Mouse (Mus musculus) urinary bladder, adult 18-20 months (tissue): ENCODE data around the gene Angptl4.
"Not testable (repeated sequence)": the region's sequence is repeated elsewhere in the genome, so short reads cannot be mapped to it uniquely, and the experiment has no call there.

ENCODE experiments used
- DNase-seq, 2 experiments: peaks; one replicate each; pipeline ENCODE4 v3.0.0; 2022; ENCODE audit warnings: low spot score in 2 of 2, mixed read lengths in 2 of 2

Gene Angptl4

DNA sequence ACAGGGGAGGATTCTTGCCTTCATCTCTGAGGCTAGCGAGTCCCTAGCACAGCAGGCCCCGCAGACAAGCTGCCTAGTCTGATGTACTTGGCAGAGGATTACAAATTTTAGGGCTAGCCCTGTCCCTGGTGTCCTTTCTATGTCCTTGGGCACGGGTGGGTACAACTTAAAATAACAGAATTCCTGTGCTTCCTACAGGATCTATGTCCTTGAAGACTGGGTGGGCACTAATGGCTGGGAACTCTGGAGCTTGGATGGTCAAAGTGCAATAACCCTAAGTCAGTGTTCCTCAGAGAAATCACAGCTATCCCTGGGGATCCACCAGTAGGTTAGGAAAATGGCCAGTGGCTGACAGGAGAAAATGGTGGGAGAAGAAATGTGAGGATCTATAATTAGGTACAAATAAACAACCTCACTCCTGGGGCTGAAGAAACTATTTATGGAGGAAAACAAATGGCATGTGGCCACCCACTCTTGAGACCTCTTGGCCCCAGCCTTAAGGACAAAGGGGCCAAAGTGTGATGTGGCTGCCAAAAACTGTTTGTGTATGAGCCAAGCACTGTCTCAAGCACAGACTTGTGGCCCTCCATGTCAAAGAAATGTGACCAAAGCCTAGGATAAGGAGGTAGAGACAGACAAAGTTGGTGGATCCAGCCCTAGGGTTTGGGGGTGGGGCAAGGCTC, 25.4 kb downstream of the Angptl4 start:
- no peak for DNase-seq

- DNase-seq = no peak
These were observed 26.1 kb downstream of the Angptl4 start for GRCm38 (mm10) chr17:33755418-33756107.

- no peak for DNase-seq
These were observed 27.0 kb downstream of the Angptl4 start for GRCm38 (mm10) chr17:33754656-33755055.

DNA sequence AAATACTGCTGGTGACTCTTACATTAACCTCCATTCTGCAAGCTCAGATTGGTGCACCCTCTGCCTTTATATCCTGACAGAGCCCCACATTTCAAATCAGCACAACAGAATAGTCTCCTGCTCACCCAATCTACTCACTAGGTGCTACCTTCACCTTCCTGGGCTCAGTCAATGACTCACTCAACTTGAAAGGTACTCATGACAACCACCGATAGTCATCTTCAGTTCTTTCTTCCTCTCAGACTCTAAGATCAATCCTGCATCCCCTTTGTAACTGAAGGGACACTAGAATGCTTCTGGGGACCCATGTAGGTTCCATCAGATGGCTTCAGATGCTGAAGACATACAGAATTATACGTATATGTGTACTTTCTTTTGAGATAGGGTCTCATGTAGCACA, 29.3 kb downstream of the Angptl4 start:
- no peak for DNase-seq

GRCm38 (mm10) chr17:33751181-33751580, 30.4 kb downstream of the Angptl4 start:
- DNase-seq = no peak

- DNase-seq = no peak
These were observed 32.2 kb downstream of the Angptl4 start for GRCm38 (mm10) chr17:33749451-33749850.

DNA sequence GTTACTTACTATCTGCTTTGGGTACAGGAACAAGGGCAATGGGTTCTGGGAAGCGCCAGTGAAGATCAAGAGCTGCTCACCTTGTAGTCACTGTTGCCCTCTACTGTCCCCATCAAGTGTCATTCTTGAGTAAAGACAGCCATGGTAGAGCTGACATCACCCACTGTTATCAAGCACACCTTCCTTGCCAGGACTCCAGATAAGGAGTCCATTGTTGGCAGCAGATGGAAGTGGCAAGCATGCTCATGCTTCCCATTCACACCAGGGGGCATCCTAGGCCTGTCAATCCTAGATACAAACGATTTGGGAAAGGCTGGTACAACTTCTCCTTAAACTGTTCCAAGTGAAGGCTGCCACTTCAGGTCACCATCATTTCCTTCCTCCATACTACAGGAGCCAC, 35.6 kb downstream of the Angptl4 start:
- DNase-seq = no peak

DNA sequence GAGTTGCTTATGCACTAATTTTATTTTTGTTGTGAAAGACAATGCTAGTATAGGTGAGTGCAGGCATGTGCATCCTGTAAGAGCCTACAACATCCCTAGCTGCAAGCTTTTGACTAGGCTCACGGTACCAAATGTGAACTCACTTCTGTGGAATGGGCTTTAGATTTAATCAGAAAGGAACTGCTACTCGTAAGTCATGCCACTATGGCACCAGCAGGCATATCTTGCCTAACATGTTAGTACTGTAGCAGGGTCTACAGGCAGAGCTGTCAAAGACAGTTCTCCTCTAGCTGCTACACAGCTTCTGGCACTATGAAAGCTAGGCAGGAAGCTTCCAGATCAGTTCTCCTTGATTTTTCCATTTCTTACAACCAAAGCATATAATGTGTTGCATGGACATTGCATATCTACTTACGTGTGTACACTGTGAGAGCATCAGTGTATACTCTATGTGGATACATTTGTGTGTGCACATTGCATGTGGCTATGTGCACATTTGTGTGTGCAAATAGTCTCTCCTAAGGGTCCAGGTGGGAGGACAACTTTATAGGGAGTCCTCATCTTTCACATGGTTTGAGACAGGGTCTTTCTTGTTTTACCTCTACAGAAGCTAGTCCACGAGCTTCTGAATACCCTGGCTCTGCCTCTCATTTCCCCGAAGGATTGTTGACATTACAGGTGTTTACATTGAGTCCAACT, 36.8 kb downstream of the Angptl4 start:
- DNase-seq = no peak

- no peak for DNase-seq
These were observed 39.2 kb downstream of the Angptl4 start for GRCm38 (mm10) chr17:33742420-33742819.

DNA sequence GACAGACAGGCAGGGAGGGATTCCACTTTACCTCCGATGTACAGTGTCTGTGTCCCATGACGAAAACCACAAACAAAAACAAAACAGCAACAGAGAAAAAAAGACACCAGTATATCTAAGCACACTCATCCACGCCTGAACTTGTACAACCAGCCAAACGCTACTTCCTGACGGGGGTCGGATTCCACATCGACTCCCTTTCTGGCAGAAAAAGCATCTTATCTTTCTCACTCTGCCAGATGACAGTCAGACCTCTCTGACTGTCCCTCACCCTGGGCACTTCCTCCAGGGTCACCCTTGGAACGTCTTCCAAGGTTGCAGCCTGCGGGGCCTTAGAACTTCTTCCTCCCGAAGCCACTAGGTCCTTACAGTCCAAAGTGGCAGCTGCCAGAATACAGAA, 48.1 kb downstream of the Angptl4 start:
- not testable (repeated sequence) for DNase-seq

DNA sequence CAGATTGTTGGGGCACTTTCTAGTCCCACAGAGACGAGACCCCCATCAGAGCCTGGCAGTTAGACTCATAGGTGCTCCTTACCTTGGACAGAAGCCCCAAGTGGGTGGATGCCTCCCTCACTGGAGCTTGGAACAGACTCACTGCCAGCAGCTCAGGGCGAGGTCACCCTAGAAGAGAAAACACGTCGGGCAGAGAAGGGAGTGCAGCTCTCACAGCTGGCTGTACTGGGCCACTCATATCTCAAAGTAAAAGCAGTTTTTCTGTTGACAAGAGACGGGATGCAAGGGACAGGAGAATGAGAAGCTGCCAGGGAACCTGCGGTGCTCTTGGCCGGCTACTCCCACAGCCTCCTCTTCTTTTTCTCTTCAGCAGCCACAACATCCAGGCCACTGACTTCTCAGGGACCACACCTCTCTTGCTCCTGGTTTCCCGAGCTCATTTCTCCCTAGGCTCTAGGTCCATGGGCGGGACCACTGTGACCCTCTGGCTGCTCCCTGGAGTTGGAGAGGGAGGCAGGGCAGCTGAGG, 49.0 kb downstream of the Angptl4 start:
- not testable (repeated sequence) for DNase-seq

GRCm38 (mm10) chr17:33729215-33729614, 52.4 kb downstream of the Angptl4 start:
- no peak for DNase-seq

DNA sequence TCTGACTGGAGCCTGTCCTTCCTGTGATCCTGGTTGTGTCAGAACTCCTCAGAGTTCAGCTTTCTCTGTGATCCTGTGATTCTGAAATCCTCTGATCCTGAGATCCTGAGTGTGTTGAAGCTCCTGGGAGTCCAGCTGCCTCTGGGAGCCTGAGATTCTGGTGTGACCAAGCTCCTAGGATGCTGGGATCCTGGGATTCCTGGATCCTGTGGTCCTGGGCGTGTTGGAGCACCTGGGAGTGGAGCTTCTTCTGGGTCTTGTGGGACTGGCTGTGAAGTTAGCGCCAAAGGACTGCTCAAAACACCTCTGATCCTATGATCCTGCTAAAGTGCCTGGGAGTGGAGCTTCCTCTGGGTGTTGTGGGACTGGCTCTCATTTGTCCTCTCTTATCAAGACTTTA, 53.2 kb downstream of the Angptl4 start:
- DNase-seq = no peak
